Mouse (Mus musculus) heart, adult 2 months (tissue): ENCODE data around the gene Psmd3. TPM values are rescaled to one million over a fixed set of nuclear protein-coding genes. Genes with fewer than 3 reads are reported as not detected.

Source experiments
- DNase-seq, 2 experiments: peaks; one replicate each; pipeline ENCODE4 v3.0.0; 2021
- H3K27ac ChIP-seq: fragments of 200-600 bp; 2 replicates; pipeline ENCODE4 v1.8.1; 2022
- H3K27me3 ChIP-seq: fragments of 200-500 bp; 2 replicates; pipeline ENCODE4 v1.6.1; 2012; ENCODE audit warnings: mild to moderate bottlenecking, low read length, inconsistent platforms, mixed read lengths; ENCODE audit not compliant: control insufficient read depth, insufficient read depth
- H3K36me3 ChIP-seq: fragments of 200-500 bp; 2 replicates; pipeline ENCODE4 v1.6.1; 2012; ENCODE audit warnings: low read length, inconsistent platforms; ENCODE audit not compliant: control insufficient read depth, insufficient read depth
- H3K4me1 ChIP-seq: fragments of 200-500 bp; 2 replicates; pipeline ENCODE4 v1.6.1; 2011; ENCODE audit warnings: low read length; ENCODE audit not compliant: control insufficient read depth, insufficient read depth
- H3K4me3 ChIP-seq: fragments of 200-600 bp; 2 replicates; pipeline ENCODE4 v1.8.1; 2022
- H3K79me2 ChIP-seq: fragments of 200-500 bp; replicated peaks from 2 replicates; pipeline ENCODE4 v1.6.1; 2012; ENCODE audit warnings: mild to moderate bottlenecking, inconsistent platforms, low read length, moderate library complexity, mixed read lengths; ENCODE audit not compliant: control insufficient read depth, insufficient read depth
- H3K9ac ChIP-seq: fragments of 200-500 bp; 2 replicates; pipeline ENCODE4 v1.6.1; 2012; ENCODE audit warnings: low read depth, mild to moderate bottlenecking, control low read depth, inconsistent platforms, low read length, mixed read lengths
- CTCF ChIP-seq: fragments of 200-600 bp; IDR thresholded peaks from 2 replicates; pipeline ENCODE4 v1.8.1; 2022; ENCODE audit warnings: antibody characterized with exemption, mild to moderate bottlenecking, moderate library complexity
- EP300 ChIP-seq: fragments of 200-500 bp; IDR thresholded peaks from 2 replicates; pipeline ENCODE4 v1.6.1; 2011; ENCODE audit warnings: low read depth, low read length, control low read depth; ENCODE audit not compliant: insufficient read depth
- POLR2A ChIP-seq: fragments of 200-500 bp; IDR thresholded peaks from 2 replicates; pipeline ENCODE4 v1.6.1; 2011; ENCODE audit warnings: mild to moderate bottlenecking, low read depth, low read length, control low read depth; ENCODE audit not compliant: insufficient read depth
- WGBS: fragments of 180-500 bp; shearing (Covaris S2); methylation state at CpG from one replicate; pipeline ENCODE4 v1.1.7; 2018; 5-methylcytosine and 5-hydroxymethylcytosine counted together
- intact Hi-C: fragments of 180-260 bp; cut with DNase I; formaldehyde crosslinking; loops from one replicate; pipeline ENCODE4 v1.15.1; 2025
- polyA plus RNA-seq: library from polyadenylated mRNA; depleted of rRNA; stranded (reverse); fragments of >200 nt; gene quantifications from 2 replicates; pipeline ENCODE4 v1.2.3, GENCODE M21; 2012
- total RNA-seq, 2 experiments: library from RNA; stranded (reverse); gene quantifications; 2 replicates each; pipeline ENCODE4 v1.2.3; 2021

Gene Psmd3
- total and polyA plus RNA-seq, 3 experiments, result 89.5 to 144 (median 105) TPM

- intact Hi-C loops, result no loop called here
- Histone ChIP-seq H3K27ac (no peak overlapping the region), H3K4me3 (no peak overlapping the region), H3K79me2 (no peaks in the 10 kb centered on the region), H3K27me3 (no peaks in the 10 kb centered on the region), H3K9ac (no peak overlapping the region), H3K4me1 (peaks cover 24% of the 10 kb centered on the region), H3K36me3 (peaks cover 5% of the 10 kb centered on the region)
- TF ChIP-seq CTCF, result no peak
- TF ChIP-seq EP300, result no peak
- no peak for TF ChIP-seq POLR2A
- no peak for DNase-seq
- 88% methylated on average over 12 of the region's 12 CpGs for WGBS
Observed at GRCm38 (mm10) chr11:98713703-98714102, 31.3 kb downstream of the Psmd3 start.

- Histone ChIP-seq H3K36me3 (peaks cover 2% of the 10 kb centered on the region), H3K4me3 (no peak overlapping the region), H3K9ac (no peak overlapping the region), H3K27ac (no peak overlapping the region), H3K4me1 (peaks cover 8% of the 10 kb centered on the region), H3K27me3 (no peaks in the 10 kb centered on the region), H3K79me2 (no peaks in the 10 kb centered on the region)
- intact Hi-C loops, result loop anchor here (2.0 kb wide), 1 partner anchor 39 kb away; no protein-coding TSS in a partner anchor
- 96% methylated on average over 9 of the region's 9 CpGs for WGBS
- no peak for DNase-seq
- TF ChIP-seq EP300 (no peak), CTCF (no peak), POLR2A (no peak)
Observed at GRCm38 (mm10) chr11:98715946-98716345, 33.6 kb downstream of the Psmd3 start.

- peaks cover 2% of the 10 kb centered on the region for H3K36me3 ChIP-seq
- DNase-seq, result peak; percentile 74 to 80
- peak overlapping the region; percentile 11; the same call in 1 of the 2 replicates for H3K27ac ChIP-seq
- H3K4me1 ChIP-seq, result peaks cover 12% of the 10 kb centered on the region
- no peak overlapping the region for H3K4me3 ChIP-seq
- no peaks in the 10 kb centered on the region for H3K27me3 ChIP-seq
- H3K79me2 ChIP-seq, result no peaks in the 10 kb centered on the region
- intact Hi-C loops, result loop anchor here (1.0 to 2.0 kb wide), 3 partner anchors 21 to 70 kb away; no protein-coding TSS in a partner anchor
- 13% methylated on average over 13 of the region's 13 CpGs for WGBS
- peak overlapping the region; percentile 40; the same call in 1 of the 2 replicates for H3K9ac ChIP-seq
- peak; percentile 95 for TF ChIP-seq CTCF
- TF ChIP-seq POLR2A, result no peak
- 0 out of 2 replicates have a peak, but pooled peaks have one; percentile 32 for TF ChIP-seq EP300
Observed at GRCm38 (mm10) chr11:98717904-98718303, 35.5 kb downstream of the Psmd3 start.

- no peak overlapping the region for H3K9ac ChIP-seq
- TF ChIP-seq EP300, result no peak
- TF ChIP-seq POLR2A, result no peak
- no peak for TF ChIP-seq CTCF
- peaks cover 12% of the 10 kb centered on the region for H3K4me1 ChIP-seq
- H3K79me2 ChIP-seq, result no peaks in the 10 kb centered on the region
- H3K4me3 ChIP-seq, result no peak overlapping the region
- no peaks in the 10 kb centered on the region for H3K27me3 ChIP-seq
- intact Hi-C loops, result no loop called here
- DNase-seq, result no peak
- peaks cover 2% of the 10 kb centered on the region for H3K36me3 ChIP-seq
- H3K27ac ChIP-seq, result peak overlapping the region; percentile 88
- WGBS, result 65% methylated on average over 2 of the region's 2 CpGs
Observed at GRCm38 (mm10) chr11:98720756-98721155, 38.4 kb downstream of the Psmd3 start.

GRCm38 (mm10) chr11:98721458-98722226, 39.3 kb downstream of the Psmd3 start:
- H3K4me3 ChIP-seq, result no peak overlapping the region
- H3K4me1 ChIP-seq, result peaks cover 12% of the 10 kb centered on the region
- H3K27ac ChIP-seq, result peak overlapping the region; percentile 88
- H3K9ac ChIP-seq, result peak overlapping the region; percentile 16; the same call in 1 of the 2 replicates
- intact Hi-C loops, result no loop called here
- peak; percentile 25; the same call in 1 of the 2 replicates for TF ChIP-seq POLR2A
- TF ChIP-seq EP300, result peak; percentile 100
- peak; percentile 81 for TF ChIP-seq CTCF
- peak; percentile 71 to 88 for DNase-seq
- WGBS, result 52% methylated on average over 24 of the region's 24 CpGs
- peaks cover 2% of the 10 kb centered on the region for H3K36me3 ChIP-seq
- no peaks in the 10 kb centered on the region for H3K79me2 ChIP-seq
- H3K27me3 ChIP-seq, result no peaks in the 10 kb centered on the region

- intact Hi-C loops, result no loop called here
- H3K79me2 ChIP-seq, result no peaks in the 10 kb centered on the region
- no peak overlapping the region for H3K27ac ChIP-seq
- no peaks in the 10 kb centered on the region for H3K27me3 ChIP-seq
- peak in 1 of 2 experiments; percentile 13 for DNase-seq
- TF ChIP-seq EP300, result no peak
- TF ChIP-seq POLR2A, result no peak
- TF ChIP-seq CTCF, result no peak
- H3K36me3 ChIP-seq, result peaks cover 1% of the 10 kb centered on the region
- no peak overlapping the region for H3K4me3 ChIP-seq
- H3K4me1 ChIP-seq, result peaks cover 9% of the 10 kb centered on the region
- H3K9ac ChIP-seq, result no peak overlapping the region
- 53% methylated on average over 7 of the region's 7 CpGs for WGBS
Observed at GRCm38 (mm10) chr11:98723098-98723497, 40.7 kb downstream of the Psmd3 start.
